Mouse (Mus musculus) limb, embryonic 14.5 days (tissue): ENCODE data around the gene Ints4. TPM values are rescaled to one million over a fixed set of nuclear protein-coding genes. Genes with fewer than 3 reads are reported as not detected.

ENCODE experiments used
- ATAC-seq: fragments of 200-750 bp; cut with Nextera tagmentation; 2 replicates; pipeline ENCODE4 v1.8.0; 2017; ENCODE audit warnings: low read depth, moderate number of reproducible peaks, moderate TSS enrichment; ENCODE audit not compliant: low FRiP score
- DNase-seq: peaks from one replicate; pipeline ENCODE4 v3.0.0-alpha.2; 2015; ENCODE audit warnings: low spot score
- H3K27ac ChIP-seq: fragments of 300-500 bp; sonication (generic); replicated peaks from 2 replicates; pipeline ENCODE4 v1.5.1; 2014; ENCODE audit warnings: low read depth, mild to moderate bottlenecking, low read length, moderate library complexity, mixed read lengths
- H3K27me3 ChIP-seq: fragments of 300-500 bp; sonication (generic); 2 replicates; pipeline ENCODE4 v1.6.1; 2014; ENCODE audit warnings: low read length, mixed read lengths; ENCODE audit not compliant: control insufficient read depth, insufficient read depth
- H3K36me3 ChIP-seq: fragments of 300-500 bp; sonication (generic); 2 replicates; pipeline ENCODE4 v1.6.1; 2014; ENCODE audit warnings: mild to moderate bottlenecking, low read length, moderate library complexity, mixed read lengths; ENCODE audit not compliant: control insufficient read depth, insufficient read depth
- H3K4me1 ChIP-seq: fragments of 300-500 bp; sonication (generic); 2 replicates; pipeline ENCODE4 v1.6.1; 2014; ENCODE audit warnings: antibody characterized with exemption, low read length, mixed read lengths; ENCODE audit not compliant: control insufficient read depth, insufficient read depth
- H3K4me2 ChIP-seq: fragments of 300-500 bp; sonication (generic); replicated peaks from 2 replicates; pipeline ENCODE4 v1.6.1; 2014; ENCODE audit warnings: low read depth, mild to moderate bottlenecking, low read length, moderate library complexity; ENCODE audit not compliant: severe bottlenecking
- H3K4me3 ChIP-seq: fragments of 300-500 bp; sonication (generic); replicated peaks from 2 replicates; pipeline ENCODE4 v1.5.1; 2014; ENCODE audit warnings: low read length
- H3K9ac ChIP-seq: fragments of 300-500 bp; sonication (generic); 2 replicates; pipeline ENCODE4 v1.6.1; 2014; ENCODE audit warnings: mild to moderate bottlenecking, low read depth, low read length, moderate library complexity; ENCODE audit not compliant: severe bottlenecking
- H3K9me3 ChIP-seq: fragments of 300-500 bp; sonication (generic); 2 replicates; pipeline ENCODE4 v1.6.1; 2016; ENCODE audit warnings: low read length; ENCODE audit not compliant: control insufficient read depth
- POLR2A ChIP-seq: fragments of 200-500 bp; IDR thresholded peaks from 2 replicates; pipeline ENCODE4 v1.8.0; 2012; ENCODE audit warnings: inconsistent platforms, mild to moderate bottlenecking, moderate library complexity, borderline replicate concordance; ENCODE audit not compliant: insufficient read depth, insufficient read length; ENCODE audit errors: extremely low read depth
- whole genome bisulfite sequencing: fragments of 180-500 bp; shearing (Covaris S2); extraction: QIAGEN DNeasy Blood & Tissue Kit; methylation state at CpG from one replicate; pipeline ENCODE4 v1.1.7; 2014; 5-methylcytosine and 5-hydroxymethylcytosine counted together
- polyA plus RNA-seq, 2 experiments: library from polyadenylated mRNA; depleted of rRNA in 1 of 2; stranded (reverse) in 1 of 2; unstranded in 1 of 2; fragments of >200 nt; fragmentation: Nextera tagmentation in 1 of 2; extraction: Ambion mirVana in 1 of 2; gene quantifications; 2 replicates each; pipeline versions ENCODE4 v1.2.1 to v1.2.3; 2012 to 2014

The Ints4 gene
- polyA plus RNA-seq, 2 experiments: 50.6 to 75.8 TPM

DNA sequence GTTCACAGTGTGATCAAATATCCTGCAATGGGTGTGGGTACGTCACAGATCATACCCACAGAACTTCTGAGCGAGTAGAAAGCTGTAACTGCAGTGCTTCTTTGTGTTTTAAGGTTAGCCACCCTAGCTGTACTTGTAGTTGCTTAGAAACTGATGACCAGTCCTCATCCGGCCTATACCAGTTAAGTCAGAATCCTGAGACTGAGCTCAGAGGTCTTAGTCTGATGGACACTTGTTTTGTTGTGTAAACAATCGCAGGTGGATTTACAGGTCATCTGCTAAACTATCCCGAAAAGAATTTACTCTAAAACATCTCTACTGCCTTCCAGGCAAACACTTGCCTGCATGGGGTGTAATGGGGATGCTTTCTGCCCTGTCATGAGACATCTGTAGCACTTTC is 55.8 kb downstream of the Ints4 start:
- no peak overlapping the region for H3K4me3 ChIP-seq
- no peak for TF ChIP-seq POLR2A
- ATAC-seq (no peak), DNase-seq (no peak)
- no peaks in the 10 kb centered on the region for H3K4me1 ChIP-seq
- no peak overlapping the region for H3K4me2 ChIP-seq
- H3K9ac ChIP-seq: no peak overlapping the region
- no peaks in the 10 kb centered on the region for H3K27me3 ChIP-seq
- no peaks in the 10 kb centered on the region for H3K9me3 ChIP-seq
- 93% methylated on average over 5 of the region's 5 CpGs for WGBS
- H3K36me3 ChIP-seq: peaks cover 89% of the 10 kb centered on the region
- H3K27ac ChIP-seq: no peak overlapping the region

DNA sequence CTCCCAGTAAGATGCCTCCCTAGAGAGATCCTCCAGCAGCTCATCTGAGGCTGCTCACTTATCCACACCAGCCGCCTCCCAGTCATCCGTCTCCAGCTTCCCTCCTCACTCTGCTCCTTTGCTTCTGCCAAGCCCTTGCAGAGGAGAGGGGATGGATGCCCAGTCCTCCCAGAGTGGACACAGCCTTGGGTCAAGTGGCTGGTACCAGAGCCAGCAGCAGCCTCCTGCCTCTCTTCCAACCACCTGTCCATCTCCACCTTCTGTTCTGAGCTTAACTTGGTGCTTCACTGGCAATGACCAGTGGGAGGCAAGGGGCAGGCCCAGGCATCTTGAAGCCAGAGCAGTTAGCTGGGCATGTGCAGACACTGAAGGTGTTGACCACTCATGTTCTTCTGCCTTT is 65.7 kb downstream of the Ints4 start:
- Histone ChIP-seq H3K9ac (no peak overlapping the region), H3K4me1 (no peaks in the 10 kb centered on the region), H3K4me2 (no peak overlapping the region), H3K4me3 (no peak overlapping the region), H3K36me3 (peaks cover 33% of the 10 kb centered on the region), H3K27me3 (no peaks in the 10 kb centered on the region), H3K27ac (no peak overlapping the region), H3K9me3 (no peaks in the 10 kb centered on the region)
- TF ChIP-seq POLR2A: no peak
- DNase-seq: no peak
- no peak for ATAC-seq
- 85% methylated on average over 2 of the region's 2 CpGs for WGBS

DNA sequence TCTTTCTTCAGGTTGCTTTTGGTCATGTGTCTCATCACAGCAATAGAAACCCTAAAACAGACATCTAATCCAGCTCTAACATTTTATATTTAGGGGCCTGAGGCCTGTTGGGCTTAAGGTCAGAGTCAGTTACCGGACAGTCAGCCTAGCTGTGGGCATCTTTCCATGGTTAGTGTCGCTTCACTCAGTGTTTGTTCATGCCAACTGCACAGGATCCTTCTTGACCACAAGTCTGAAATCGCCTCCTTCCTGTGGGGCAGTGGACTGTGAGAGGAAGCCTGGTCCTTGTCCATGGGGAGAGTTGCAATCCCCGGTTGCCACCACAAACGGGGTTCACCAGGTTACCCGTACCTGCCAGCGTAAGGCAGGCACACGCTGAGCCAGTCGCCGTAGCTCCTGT is 68.5 kb downstream of the Ints4 start:
- no peaks in the 10 kb centered on the region for H3K27me3 ChIP-seq
- no peak for DNase-seq
- 90% methylated on average over 10 of the region's 10 CpGs for WGBS
- no peak overlapping the region for H3K9ac ChIP-seq
- H3K4me3 ChIP-seq: no peak overlapping the region
- no peak overlapping the region for H3K4me2 ChIP-seq
- no peak overlapping the region for H3K27ac ChIP-seq
- ATAC-seq: no peak
- H3K9me3 ChIP-seq: no peaks in the 10 kb centered on the region
- TF ChIP-seq POLR2A: no peak
- H3K4me1 ChIP-seq: no peaks in the 10 kb centered on the region
- peaks cover 16% of the 10 kb centered on the region for H3K36me3 ChIP-seq

DNA sequence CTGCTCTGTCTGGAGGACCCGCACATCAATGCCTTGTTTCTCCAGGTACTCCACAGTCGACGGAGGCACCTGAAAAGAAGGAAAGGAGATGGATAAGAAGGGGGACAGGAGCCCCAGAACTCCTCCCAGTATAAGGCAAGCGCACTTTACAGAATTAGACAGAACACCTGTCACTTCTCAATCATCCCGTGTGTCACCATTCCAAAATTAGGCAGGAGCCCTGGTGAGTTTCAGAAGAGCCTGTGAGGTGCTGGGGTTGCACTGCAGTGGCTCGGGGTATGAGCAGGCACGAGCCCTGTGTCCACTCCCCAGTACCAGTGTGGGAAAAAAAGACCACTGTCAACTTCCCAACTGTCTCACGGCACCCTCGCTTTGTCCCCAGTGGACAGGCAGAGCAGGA is 69.9 kb downstream of the Ints4 start:
- Histone ChIP-seq H3K4me1 (no peaks in the 10 kb centered on the region), H3K4me3 (no peak overlapping the region), H3K27ac (no peak overlapping the region), H3K36me3 (peaks cover 16% of the 10 kb centered on the region), H3K9me3 (no peaks in the 10 kb centered on the region), H3K27me3 (no peaks in the 10 kb centered on the region), H3K9ac (no peak overlapping the region), H3K4me2 (no peak overlapping the region)
- TF ChIP-seq POLR2A: no peak
- no peak for ATAC-seq
- WGBS: 86% methylated on average over 9 of the region's 9 CpGs
- no peak for DNase-seq

DNA sequence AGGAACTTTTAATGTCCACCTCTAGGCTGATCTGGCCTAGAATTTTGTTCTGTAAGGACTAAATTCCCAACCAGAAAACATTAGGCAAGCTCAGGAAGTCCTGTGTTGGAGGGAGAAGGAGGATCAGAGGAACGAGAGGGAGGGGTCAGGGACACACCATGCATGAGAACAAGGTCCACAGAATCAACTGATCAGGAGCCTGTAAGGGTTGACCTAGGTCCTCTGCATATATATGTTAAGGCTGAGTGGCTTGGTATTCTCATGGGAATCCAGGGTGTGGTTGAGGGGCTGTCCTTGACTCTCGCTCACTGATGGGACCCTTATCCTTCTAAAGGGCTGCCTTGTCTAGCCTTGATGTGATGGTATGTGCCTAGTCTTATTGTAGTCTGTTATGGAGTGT is 82.8 kb downstream of the Ints4 start:
- DNase-seq (no peak), ATAC-seq (no peak)
- no peak for TF ChIP-seq POLR2A
- no peak overlapping the region for H3K9ac ChIP-seq
- no peaks in the 10 kb centered on the region for H3K27me3 ChIP-seq
- H3K27ac ChIP-seq: no peak overlapping the region
- H3K36me3 ChIP-seq: peaks cover 13% of the 10 kb centered on the region
- H3K4me3 ChIP-seq: no peak overlapping the region
- peaks cover 5% of the 10 kb centered on the region; the same call in 1 of the 2 replicates for H3K4me1 ChIP-seq
- H3K9me3 ChIP-seq: no peaks in the 10 kb centered on the region
- 82% methylated on average over 2 of the region's 2 CpGs for WGBS
- no peak overlapping the region for H3K4me2 ChIP-seq

DNA sequence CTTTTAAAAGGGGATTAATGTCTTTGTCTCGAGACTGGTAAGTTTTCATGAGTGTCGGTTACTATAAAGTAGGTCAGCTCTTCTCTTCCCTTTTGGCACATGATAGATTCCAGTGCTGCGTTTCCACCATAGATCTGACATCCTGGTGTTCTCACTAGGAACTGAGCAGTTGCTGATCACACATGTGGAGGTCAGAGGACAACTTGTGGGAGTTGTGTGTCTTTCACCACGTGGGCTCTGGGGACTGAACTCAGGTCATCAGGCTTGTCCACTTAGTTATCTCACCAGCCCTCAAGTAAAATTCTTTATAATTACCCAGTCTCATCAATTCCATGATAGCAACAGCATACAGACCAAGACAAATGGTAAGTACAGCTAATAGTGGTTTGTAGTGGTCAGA is 88.6 kb downstream of the Ints4 start:
- H3K9me3 ChIP-seq: no peaks in the 10 kb centered on the region
- TF ChIP-seq POLR2A: no peak
- no peak for DNase-seq
- H3K4me3 ChIP-seq: no peak overlapping the region
- H3K27ac ChIP-seq: no peak overlapping the region
- no peaks in the 10 kb centered on the region for H3K4me1 ChIP-seq
- ATAC-seq: no peak
- H3K9ac ChIP-seq: no peak overlapping the region
- no peak overlapping the region for H3K4me2 ChIP-seq
- 77% methylated on average over 4 of the region's 4 CpGs for WGBS
- peaks cover 20% of the 10 kb centered on the region for H3K36me3 ChIP-seq
- H3K27me3 ChIP-seq: no peaks in the 10 kb centered on the region
